Mouse (Mus musculus) urinary bladder, postnatal 10 days (tissue): ENCODE results near the gene Clec4g.

Source experiments
- DNase-seq: peaks from one replicate; pipeline ENCODE4 v3.0.0; 2022; ENCODE audit warnings: low spot score

Clec4g gene

GRCm38 (mm10) chr8:3679236-3679635 is 41.2 kb downstream of the Clec4g start:
- no peak for DNase-seq

- DNase-seq, result no peak
Measured at GRCm38 (mm10) chr8:3678831-3679230, 41.6 kb downstream of the Clec4g start.

GRCm38 (mm10) chr8:3676993-3677579 is 43.4 kb downstream of the Clec4g start:
- no peak for DNase-seq

DNA sequence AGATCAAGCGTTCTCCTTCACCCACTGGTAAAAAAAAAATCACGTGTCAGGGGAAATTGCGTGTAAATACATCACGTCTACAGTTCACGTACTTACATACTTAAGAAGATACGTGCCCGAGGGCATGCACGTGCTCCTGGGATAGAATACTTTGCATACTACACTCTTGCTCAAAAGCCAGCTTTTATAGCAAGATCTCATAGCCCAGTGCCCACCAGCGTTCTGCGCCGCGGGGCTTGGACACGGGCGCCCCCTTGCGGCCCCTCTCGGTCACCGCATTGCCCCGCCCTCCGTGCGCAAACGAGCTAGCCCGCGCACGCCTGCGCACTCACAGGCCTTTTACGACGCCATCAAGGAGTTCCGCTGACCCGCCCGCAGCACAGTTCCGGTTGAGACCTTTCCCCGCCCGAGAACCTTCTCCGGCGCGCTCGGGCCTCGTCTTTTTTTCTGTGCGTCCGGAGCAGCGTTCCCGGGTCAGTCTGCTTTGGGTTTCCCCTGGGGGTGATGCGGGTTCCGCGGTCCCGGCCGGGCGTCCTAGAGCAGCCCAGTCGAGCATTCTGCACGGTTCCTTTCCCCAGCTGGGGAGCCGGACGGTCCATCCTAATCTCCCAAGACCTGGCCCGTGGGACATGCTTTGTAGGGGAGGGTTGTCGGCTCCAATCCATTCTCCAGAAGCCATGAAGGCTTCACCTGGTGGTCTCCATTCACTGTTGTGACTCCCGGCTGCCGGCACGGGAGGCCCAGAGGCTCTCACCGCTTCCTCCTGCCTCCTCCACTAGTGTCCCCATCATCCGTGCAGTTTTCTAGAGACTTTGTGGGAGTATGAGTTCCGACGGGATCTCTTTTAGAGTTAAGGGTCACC is 44.1 kb downstream of the Clec4g start, which contains the start of gene Trappc5:
TSS of gene Trappc5 (plus strand) at position 169 of the 862 bp plus-strand sequence.
- DNase-seq, result peak; percentile 62

DNA sequence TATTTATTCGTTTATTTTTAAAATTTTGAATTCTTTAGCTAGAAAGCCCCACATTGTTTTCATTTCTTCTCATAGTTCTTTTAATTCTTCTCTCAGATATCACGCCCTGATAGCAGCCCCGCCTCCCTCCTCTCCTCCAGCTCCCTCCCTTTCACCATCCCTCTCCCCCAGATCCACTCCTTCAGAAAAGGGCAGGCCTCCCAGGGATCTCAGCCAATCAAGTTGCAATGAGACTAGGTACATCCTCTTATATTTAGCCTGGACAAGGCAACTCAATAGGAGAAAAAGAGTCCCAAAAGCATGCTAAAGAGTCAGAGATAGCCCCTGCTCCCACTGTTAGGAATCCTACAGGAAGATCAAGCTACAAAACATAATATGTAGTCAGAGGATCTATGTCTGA is 45.8 kb downstream of the Clec4g start:
- DNase-seq, result no peak

DNA sequence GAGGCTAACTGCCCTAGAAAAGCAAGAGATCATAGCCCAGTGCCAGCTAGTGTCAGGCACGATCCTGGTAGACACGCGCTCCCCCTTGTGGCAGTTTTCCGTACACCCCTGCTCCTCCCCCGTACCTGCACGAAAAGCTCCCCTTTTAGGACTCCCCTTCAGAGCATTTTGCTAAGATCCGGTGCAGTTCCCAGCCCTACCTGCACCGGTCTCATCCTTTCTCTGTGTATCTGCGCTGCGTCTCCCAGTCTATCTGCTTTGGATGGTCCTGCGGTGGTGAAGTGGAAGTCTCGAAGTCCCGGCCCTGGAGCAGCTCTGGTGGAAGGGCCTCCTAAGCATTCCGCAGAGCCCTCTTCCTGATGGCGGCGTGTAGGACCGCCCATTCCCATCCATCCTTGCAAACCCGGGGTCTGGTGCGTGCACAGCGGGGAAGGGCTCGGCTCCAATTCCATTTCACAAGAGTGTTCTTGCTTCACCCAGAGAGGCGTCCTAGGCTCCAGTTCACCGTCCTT is 48.4 kb downstream of the Clec4g start, which contains the start of gene Fcor:
TSS of gene Fcor (minus strand) at position 383 of the 512 bp plus-strand sequence.
- DNase-seq, result peak; percentile 46

- DNase-seq, result no peak
Measured at GRCm38 (mm10) chr8:3670388-3670787, 50.1 kb downstream of the Clec4g start.

DNA sequence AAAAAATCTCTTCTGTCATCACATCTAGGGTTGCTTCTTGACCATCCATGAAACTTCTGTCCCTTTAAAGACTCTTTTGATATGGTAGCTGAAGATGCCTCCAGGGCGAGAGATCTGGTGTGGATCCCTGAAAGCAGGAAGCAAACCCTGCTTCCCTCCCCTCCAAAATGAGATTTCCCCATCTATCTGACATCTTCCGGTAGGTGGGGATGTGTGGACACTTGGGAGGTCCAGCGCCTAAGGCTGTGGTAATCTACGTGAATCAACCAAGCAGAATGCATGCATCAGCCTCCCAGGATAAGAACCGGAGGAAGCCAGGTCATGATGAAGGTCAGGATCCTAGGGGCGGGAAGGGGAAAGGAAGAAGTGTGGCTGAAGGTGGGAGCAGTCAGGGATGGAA is 54.9 kb downstream of the Clec4g start, which contains the start of gene Mcemp1:
TSS of gene Mcemp1 (plus strand) at position 248 of the 400 bp plus-strand sequence.
- DNase-seq, result no peak

DNA sequence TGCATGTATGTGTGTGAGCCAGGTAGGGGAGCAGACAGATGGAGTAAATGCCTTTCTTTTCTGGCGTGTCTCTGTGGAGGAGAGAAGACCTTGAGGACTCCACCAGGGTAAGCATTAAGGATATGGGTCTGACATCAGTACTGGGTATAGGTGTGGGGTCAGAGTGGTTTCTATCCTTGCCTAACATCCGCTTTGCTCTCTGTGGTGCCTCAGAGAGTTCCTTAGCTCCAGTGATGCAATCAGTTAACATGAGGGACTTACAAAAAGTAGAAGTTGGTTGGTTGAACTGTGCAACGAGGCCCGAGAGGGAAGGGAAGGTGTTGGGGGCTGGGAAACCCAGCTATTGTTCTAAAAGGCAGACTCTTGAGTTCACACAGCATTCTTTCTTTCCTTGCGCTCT is 56.0 kb downstream of the Clec4g start:
- DNase-seq, result no peak

DNA sequence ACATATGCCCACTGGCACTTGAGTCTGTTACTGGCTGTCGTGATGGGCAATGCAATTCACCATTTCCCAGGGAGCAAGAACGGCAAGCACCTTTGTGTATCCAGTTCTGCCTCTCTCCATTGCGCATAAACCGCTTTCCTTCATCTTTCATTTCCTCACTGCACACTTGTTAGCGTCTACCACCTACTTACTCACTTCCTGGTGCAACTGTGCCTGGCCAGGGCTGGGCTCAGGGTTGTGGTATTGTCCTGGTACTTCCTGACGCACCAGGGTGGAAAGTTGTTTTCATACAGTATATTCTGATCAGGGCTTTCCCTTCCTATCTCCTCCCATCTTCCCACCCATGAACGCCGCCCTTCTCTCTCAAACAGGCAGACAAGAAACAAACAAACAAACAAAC is 59.6 kb downstream of the Clec4g start:
- DNase-seq, result no peak
